Mouse (Mus musculus) hindbrain, embryonic 16.5 days (tissue): Measurements from ENCODE around the gene Arid4b. TPM values are rescaled to one million over a fixed set of nuclear protein-coding genes. Genes with fewer than 3 reads are reported as not detected.

Source experiments
- ATAC-seq: fragments of 200-750 bp; cut with Nextera tagmentation; 2 replicates; pipeline ENCODE4 v1.8.0; 2017; ENCODE audit warnings: moderate TSS enrichment, moderate library complexity
- H3K27ac ChIP-seq: fragments of 300-500 bp; sonication (generic); 2 replicates; pipeline ENCODE4 v1.5.1; 2014; ENCODE audit warnings: low read depth, mild to moderate bottlenecking, control low read depth, low read length, moderate library complexity
- H3K27me3 ChIP-seq: fragments of 300-500 bp; sonication (generic); replicated peaks from 2 replicates; pipeline ENCODE4 v1.6.1; 2014; ENCODE audit warnings: low read length; ENCODE audit not compliant: control insufficient read depth, insufficient read depth
- H3K36me3 ChIP-seq: fragments of 300-500 bp; sonication (generic); 2 replicates; pipeline ENCODE4 v1.6.1; 2014; ENCODE audit warnings: mild to moderate bottlenecking, low read length, moderate library complexity, mixed read lengths; ENCODE audit not compliant: control insufficient read depth, insufficient read depth
- H3K4me1 ChIP-seq: fragments of 300-500 bp; sonication (generic); 2 replicates; pipeline ENCODE4 v1.6.1; 2014; ENCODE audit warnings: low read depth, low read length; ENCODE audit not compliant: control insufficient read depth, insufficient read depth
- H3K4me2 ChIP-seq: fragments of 300-500 bp; sonication (generic); 2 replicates; pipeline ENCODE4 v1.6.1; 2014; ENCODE audit warnings: mild to moderate bottlenecking, low read length, control low read depth, moderate library complexity
- H3K4me3 ChIP-seq: fragments of 300-500 bp; sonication (generic); 2 replicates; pipeline ENCODE4 v1.5.1; 2014; ENCODE audit warnings: mild to moderate bottlenecking, low read length, control low read depth, moderate library complexity
- H3K9ac ChIP-seq: fragments of 300-500 bp; sonication (generic); 2 replicates; pipeline ENCODE4 v1.6.1; 2014; ENCODE audit warnings: low read depth, mild to moderate bottlenecking, control low read depth, low read length, moderate library complexity
- H3K9me3 ChIP-seq: fragments of 300-500 bp; sonication (generic); 2 replicates; pipeline ENCODE4 v1.6.1; 2014; ENCODE audit warnings: mild to moderate bottlenecking, low read length, moderate library complexity; ENCODE audit not compliant: control insufficient read depth
- WGBS: fragments of 180-500 bp; shearing (Covaris S2); extraction: QIAGEN DNeasy Blood & Tissue Kit; methylation state at CpG from one replicate; pipeline ENCODE4 v1.1.7; 2014; 5-methylcytosine and 5-hydroxymethylcytosine counted together
- polyA plus RNA-seq: library from polyadenylated mRNA; unstranded; fragments of >200 nt; fragmentation: Nextera tagmentation; extraction: Ambion mirVana; gene quantifications from 2 replicates; pipeline ENCODE4 v1.2.1, GENCODE M21; 2015

Gene Arid4b
- polyA plus RNA-seq, 1 experiment from 2014 or later: 64.0 TPM

- Histone ChIP-seq H3K9me3 (no peaks in the 10 kb centered on the region), H3K36me3 (peaks cover 4% of the 10 kb centered on the region), H3K27ac (no peak overlapping the region), H3K4me2 (no peak overlapping the region), H3K27me3 (no peaks in the 10 kb centered on the region), H3K4me1 (no peaks in the 10 kb centered on the region), H3K9ac (no peak overlapping the region), H3K4me3 (no peak overlapping the region)
- 0 out of 2 replicates have a peak, but pooled peaks have one; percentile 9 for ATAC-seq
- WGBS: 47% methylated on average over 1 of the region's 1 CpGs
These were observed 68.6 kb downstream of the Arid4b start for GRCm38 (mm10) chr13:14131651-14132050.

- WGBS: 100% methylated on average over 2 of the region's 2 CpGs
- H3K4me1 ChIP-seq: no peaks in the 10 kb centered on the region
- peaks cover 1% of the 10 kb centered on the region; the same call in 1 of the 2 replicates for H3K36me3 ChIP-seq
- no peak overlapping the region for H3K27ac ChIP-seq
- H3K4me2 ChIP-seq: no peak overlapping the region
- no peak for ATAC-seq
- H3K9ac ChIP-seq: no peak overlapping the region
- H3K9me3 ChIP-seq: no peaks in the 10 kb centered on the region
- no peak overlapping the region for H3K4me3 ChIP-seq
- no peaks in the 10 kb centered on the region for H3K27me3 ChIP-seq
These were observed 79.4 kb downstream of the Arid4b start for GRCm38 (mm10) chr13:14142294-14142966.

GRCm38 (mm10) chr13:14177989-14178388 lies 115.0 kb downstream of the Arid4b start:
- Histone ChIP-seq H3K27ac (no peak overlapping the region), H3K36me3 (no peaks in the 10 kb centered on the region), H3K4me1 (no peaks in the 10 kb centered on the region), H3K9me3 (no peaks in the 10 kb centered on the region), H3K4me3 (no peak overlapping the region), H3K4me2 (no peak overlapping the region), H3K27me3 (no peaks in the 10 kb centered on the region), H3K9ac (no peak overlapping the region)
- ATAC-seq: peak; percentile 68; the same call in 1 of the 2 replicates
- 76% methylated on average over 1 of the region's 1 CpGs for WGBS

GRCm38 (mm10) chr13:14179669-14180068 lies 116.6 kb downstream of the Arid4b start:
- no peak overlapping the region for H3K4me2 ChIP-seq
- ATAC-seq: no peak
- no peak overlapping the region for H3K9ac ChIP-seq
- no peaks in the 10 kb centered on the region for H3K4me1 ChIP-seq
- no peaks in the 10 kb centered on the region for H3K36me3 ChIP-seq
- no peak overlapping the region for H3K27ac ChIP-seq
- WGBS: 80% methylated on average over 3 of the region's 3 CpGs
- no peaks in the 10 kb centered on the region for H3K27me3 ChIP-seq
- no peak overlapping the region for H3K4me3 ChIP-seq
- no peaks in the 10 kb centered on the region for H3K9me3 ChIP-seq

- Histone ChIP-seq H3K4me1 (no peaks in the 10 kb centered on the region), H3K9me3 (no peaks in the 10 kb centered on the region), H3K4me3 (no peak overlapping the region), H3K27ac (no peak overlapping the region), H3K27me3 (no peaks in the 10 kb centered on the region), H3K4me2 (no peak overlapping the region), H3K9ac (no peak overlapping the region), H3K36me3 (peaks cover 5% of the 10 kb centered on the region; the same call in 1 of the 2 replicates)
- WGBS: 52% methylated on average over 2 of the region's 2 CpGs
- no peak for ATAC-seq
These were observed 182.9 kb downstream of the Arid4b start for GRCm38 (mm10) chr13:14245946-14246345.

Other genes starting within 250 kb of the Arid4b start
- gene B3galnt2, start 108.8 kb upstream of the Arid4b start, polyA plus RNA-seq: 13.3 and 15.7 TPM in 2 replicates
- 98.4 and 102 TPM in 2 replicates for gene Tbce, start 23.6 kb upstream of the Arid4b start, polyA plus RNA-seq
- 73.7 and 79.9 TPM in 2 replicates for gene Ggps1, start 256 bp downstream of the Arid4b start, polyA plus RNA-seq